Mouse (Mus musculus): ENCODE data around the gene Sec63. TPM values are rescaled to one million over a fixed set of nuclear protein-coding genes. Genes with fewer than 3 reads are reported as not detected.

The Sec63 gene
- total RNA-seq (2023; ENCODE audit: inconsistent age) = 46.5 to 56.5 TPM (median 53.2 TPM) in 4 replicates

GRCm38 (mm10) chr10:42760999-42761900 is at the start of gene Sec63:
Gene Sec63 (plus strand): TSS chr10:42761496.

GRCm38 (mm10) chr10:42860159-42860911 is 99.0 kb downstream of the Sec63 start, which contains the start of gene Scml4:
Gene Scml4 (plus strand): TSS chr10:42860370.

Other genes starting within 250 kb of the Sec63 start
- gene Nr2e1, start 177.9 kb upstream of the Sec63 start, total RNA-seq (2023; ENCODE audit: inconsistent age) = not detected in 4 replicates
- gene Ostm1, start 177.7 kb upstream of the Sec63 start, total RNA-seq (2023; ENCODE audit: inconsistent age) = 28.3 to 30.6 TPM (median 28.8 TPM) in 4 replicates
- gene Scml4, start 98.9 kb downstream of the Sec63 start, total RNA-seq (2023; ENCODE audit: inconsistent age) = 86.3 to 92.5 TPM (median 87.7 TPM) in 4 replicates